Mouse (Mus musculus): Measurements from ENCODE around the gene Amy2a3. TPM values are rescaled to one million over a fixed set of nuclear protein-coding genes. Genes with fewer than 3 reads are reported as not detected.
"Not testable (repeated sequence)": the region's sequence is repeated elsewhere in the genome, so short reads cannot be mapped to it uniquely, and the experiment has no call there.

The Amy2a3 gene
- total RNA-seq (2015) (not detected in 2 replicates), total RNA-seq (2017) (not detected in 2 replicates)

DNA sequence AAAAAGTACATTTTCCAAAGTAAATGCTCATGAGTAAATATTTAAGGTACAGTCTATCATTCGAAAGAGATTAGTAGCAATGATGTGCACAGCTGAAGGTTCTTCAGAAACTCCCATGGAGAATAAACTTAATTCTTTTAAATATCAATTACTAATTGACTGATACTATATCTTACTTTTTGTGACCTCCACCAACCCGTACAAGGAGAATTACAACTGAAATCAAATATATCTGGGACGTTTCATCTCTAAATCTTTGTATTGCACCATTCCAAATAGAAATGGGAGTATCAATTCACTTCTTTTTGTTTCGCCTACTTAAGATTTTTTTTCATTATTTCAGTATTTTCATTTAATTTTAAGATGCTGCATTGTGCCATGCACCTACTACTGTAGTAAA, at the start of gene Amy2a3:
Gene Amy2a3 (minus strand): TSS at position 101 of the 400 bp plus-strand sequence.
- ATAC-seq (replicated peaks; ENCODE audit: poor library complexity) = not testable (repeated sequence)

GRCm38 (mm10) chr3:113356558-113356957, 32.7 kb upstream of the Amy2a3 start, which contains the start of gene Amy2a2:
TSS of gene Amy2a2 (minus strand) at chr3:113356658.
- ATAC-seq (replicated peaks; ENCODE audit: poor library complexity) = not testable (repeated sequence)

- ATAC-seq (replicated peaks; ENCODE audit: poor library complexity) = not testable (repeated sequence)
Observed at GRCm38 (mm10) chr3:113345484-113345883, 21.6 kb upstream of the Amy2a3 start.

GRCm38 (mm10) chr3:113312937-113313336, 10.9 kb downstream of the Amy2a3 start:
- ATAC-seq (replicated peaks; ENCODE audit: poor library complexity) = not testable (repeated sequence)

DNA sequence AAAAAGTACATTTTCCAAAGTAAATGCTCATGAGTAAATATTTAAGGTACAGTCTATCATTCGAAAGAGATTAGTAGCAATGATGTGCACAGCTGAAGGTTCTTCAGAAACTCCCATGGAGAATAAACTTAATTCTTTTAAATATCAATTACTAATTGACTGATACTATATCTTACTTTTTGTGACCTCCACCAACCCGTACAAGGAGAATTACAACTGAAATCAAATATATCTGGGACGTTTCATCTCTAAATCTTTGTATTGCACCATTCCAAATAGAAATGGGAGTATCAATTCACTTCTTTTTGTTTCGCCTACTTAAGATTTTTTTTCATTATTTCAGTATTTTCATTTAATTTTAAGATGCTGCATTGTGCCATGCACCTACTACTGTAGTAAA, 32.5 kb downstream of the Amy2a3 start, which contains the start of gene Amy2a4:
Gene Amy2a4 (minus strand): TSS at position 101 of the 400 bp plus-strand sequence.
- not testable (repeated sequence) for ATAC-seq (replicated peaks; ENCODE audit: poor library complexity)

- ATAC-seq (replicated peaks; ENCODE audit: poor library complexity) = not testable (repeated sequence)
Observed at GRCm38 (mm10) chr3:113280285-113280684, 43.6 kb downstream of the Amy2a3 start.

- ATAC-seq (replicated peaks; ENCODE audit: poor library complexity) = not testable (repeated sequence)
Observed at GRCm38 (mm10) chr3:113279586-113279985, 44.3 kb downstream of the Amy2a3 start.

Other genes with a start within 250 kb of the Amy2a3 start
- gene Amy2a5, start 65.2 kb downstream of the Amy2a3 start, total RNA-seq (2015) = not detected in 2 replicates
- gene Amy2a5, start 65.2 kb downstream of the Amy2a3 start, total RNA-seq (2017) = not detected in 2 replicates
- not detected in 2 replicates for gene Amy2a4, start 32.6 kb downstream of the Amy2a3 start, total RNA-seq (2015)
- not detected in 2 replicates for gene Amy2a4, start 32.6 kb downstream of the Amy2a3 start, total RNA-seq (2017)
- gene Amy2a2, start 32.6 kb upstream of the Amy2a3 start, total RNA-seq (2015) = not detected in 2 replicates
- gene Amy2a2, start 32.6 kb upstream of the Amy2a3 start, total RNA-seq (2017) = not detected in 2 replicates
- gene Amy2a1, start 208.4 kb upstream of the Amy2a3 start, total RNA-seq (2015) = not detected in 2 replicates
- not detected in 2 replicates for gene Amy2a1, start 208.4 kb upstream of the Amy2a3 start, total RNA-seq (2017)

All from megakaryocyte progenitor cell, adult 5-6 weeks (primary cell).